Comparison of ENCODE assay signal across 16 mouse cellular contexts in the genomic region with DNA sequence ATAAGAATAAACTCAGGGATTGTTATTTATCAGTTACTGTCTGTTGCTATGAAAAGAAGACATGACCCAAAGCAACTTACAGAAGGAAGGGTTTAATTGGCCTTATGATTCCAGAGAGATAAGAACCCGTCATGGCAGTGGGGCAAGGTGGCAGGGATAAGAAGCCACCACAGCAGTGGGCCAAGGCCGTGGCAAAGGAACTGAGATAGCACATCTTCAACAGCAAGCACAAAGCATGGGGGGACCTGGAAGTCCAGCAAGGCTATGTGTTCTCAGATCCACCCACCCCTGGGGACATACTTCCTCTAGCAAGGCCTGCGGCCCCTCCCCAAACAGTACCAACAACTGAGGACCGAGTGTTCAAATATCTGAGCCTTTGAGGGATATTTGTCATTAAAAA. TPM values are rescaled to one million over a fixed set of nuclear protein-coding genes. Genes with fewer than 3 reads are reported as not detected.
DNase-seq lines count a peak whose midpoint lies in the region; ATAC-seq and TF ChIP-seq lines count a peak whose summit lies in the region.
"Had no signal": no experiment of that assay in that cellular context is flagged by ENCODE, and none has a peak within 500 bp of the region (broad histone marks: within the 10 kb centered on the region; RNA-seq: fewer than 3 reads in every experiment).

No protein-coding gene starts in this region.

- peaks cover 22% of the 10 kb centered on the region; the same call in 1 of the 2 replicates for H3K36me3 ChIP-seq in forebrain, embryonic 11.5 days (ENCODE audit: control insufficient read depth, insufficient read depth, low read length)
- H3K36me3 ChIP-seq in forebrain, embryonic 12.5 days (replicated peaks): peaks cover 48% of the 10 kb centered on the region
- H3K36me3 ChIP-seq in stomach, embryonic 15.5 days: peaks cover 42% of the 10 kb centered on the region
- peaks cover 23% of the 10 kb centered on the region for H3K36me3 ChIP-seq in stomach, postnatal 0 days (ENCODE audit: control insufficient read depth, insufficient read depth, low read length)
- peaks cover 39% of the 10 kb centered on the region for H3K36me3 ChIP-seq in liver, embryonic 11.5 days (ENCODE audit: control insufficient read depth, insufficient read depth, low read length)

- no peak overlapping the region for H3K4me3 ChIP-seq in forebrain, embryonic 11.5 days (ENCODE audit: low read depth, low read length)
- no peak overlapping the region for H3K4me3 ChIP-seq in forebrain, embryonic 12.5 days (replicated peaks)
- H3K4me3 ChIP-seq in stomach, embryonic 15.5 days (replicated peaks): no peak overlapping the region
- no peak overlapping the region for H3K4me3 ChIP-seq in stomach, postnatal 0 days (ENCODE audit: low read depth, low read length)
- H3K4me3 ChIP-seq in liver, embryonic 11.5 days (ENCODE audit: low read depth, low read length): no peak overlapping the region
- H3K4me3 ChIP-seq: forebrain, embryonic 13.5 days; gastrocnemius, adult 2 months had no signal

- H3K27ac ChIP-seq in forebrain, embryonic 11.5 days (ENCODE audit: low read depth, low read length): no peak overlapping the region
- H3K27ac ChIP-seq in forebrain, embryonic 12.5 days: no peak overlapping the region
- no peak overlapping the region for H3K27ac ChIP-seq in stomach, embryonic 15.5 days
- H3K27ac ChIP-seq in stomach, postnatal 0 days (replicated peaks): no peak overlapping the region
- H3K27ac ChIP-seq in liver, embryonic 11.5 days (ENCODE audit: low read depth, low read length): peak overlapping the region; percentile 58
- H3K27ac ChIP-seq: gastrocnemius, adult 2 months had no signal

- H3K4me1 ChIP-seq in forebrain, embryonic 11.5 days (replicated peaks; ENCODE audit: control insufficient read depth, insufficient read depth, low read length): no peaks in the 10 kb centered on the region
- 0 out of 2 replicates have a peak, but pooled peaks cover 3% of the 10 kb centered on the region for H3K4me1 ChIP-seq in forebrain, embryonic 12.5 days
- 0 out of 2 replicates have a peak, but pooled peaks cover 4% of the 10 kb centered on the region for H3K4me1 ChIP-seq in stomach, embryonic 15.5 days
- no peaks in the 10 kb centered on the region for H3K4me1 ChIP-seq in stomach, postnatal 0 days (replicated peaks; ENCODE audit: control insufficient read depth, insufficient read depth)
- peaks cover 12% of the 10 kb centered on the region for H3K4me1 ChIP-seq in liver, embryonic 11.5 days (replicated peaks; ENCODE audit: control insufficient read depth, insufficient read depth, low read length)

- no peak overlapping the region for H3K4me2 ChIP-seq in forebrain, embryonic 11.5 days (ENCODE audit: low read depth, low read length, severe bottlenecking)
- no peak overlapping the region for H3K4me2 ChIP-seq in forebrain, embryonic 12.5 days
- no peak overlapping the region for H3K4me2 ChIP-seq in stomach, embryonic 15.5 days
- no peak overlapping the region for H3K4me2 ChIP-seq in stomach, postnatal 0 days (replicated peaks; ENCODE audit: low read depth)
- H3K4me2 ChIP-seq in liver, embryonic 11.5 days: no peak overlapping the region; the same call in 1 of the 2 replicates
- H3K4me2 ChIP-seq: forebrain, embryonic 13.5 days had no signal

- no peak for TF ChIP-seq EP300 in stomach, postnatal 0 days (optimal IDR thresholded peaks at IDR 0.05)

- no peak for TF ChIP-seq CTCF in stomach, postnatal 0 days (IDR thresholded peaks at IDR 0.05; ENCODE audit: low read depth)

- no peak overlapping the region for H3K9ac ChIP-seq in forebrain, embryonic 11.5 days (ENCODE audit: low read length)
- no peak overlapping the region for H3K9ac ChIP-seq in forebrain, embryonic 12.5 days
- no peak overlapping the region for H3K9ac ChIP-seq in stomach, embryonic 15.5 days
- no peak overlapping the region for H3K9ac ChIP-seq in stomach, postnatal 0 days (ENCODE audit: low read length)
- no peak overlapping the region for H3K9ac ChIP-seq in liver, embryonic 11.5 days (ENCODE audit: low read depth, low read length)
- H3K9ac ChIP-seq: forebrain, embryonic 13.5 days had no signal

- WGBS in forebrain, embryonic 11.5 days: 85% methylated on average over 4 of the region's 4 CpGs
- 88% methylated on average over 4 of the region's 4 CpGs for WGBS in forebrain, embryonic 12.5 days
- WGBS in stomach, embryonic 15.5 days: 77% methylated on average over 4 of the region's 4 CpGs
- 72% methylated on average over 4 of the region's 4 CpGs for WGBS in stomach, postnatal 0 days
- WGBS in liver, embryonic 11.5 days: 52% methylated on average over 4 of the region's 4 CpGs

- H3K9me3 ChIP-seq in forebrain, embryonic 11.5 days (ENCODE audit: control insufficient read depth, low read length): no peaks in the 10 kb centered on the region
- H3K9me3 ChIP-seq in forebrain, embryonic 12.5 days: no peaks in the 10 kb centered on the region
- no peaks in the 10 kb centered on the region for H3K9me3 ChIP-seq in stomach, embryonic 15.5 days
- no peaks in the 10 kb centered on the region for H3K9me3 ChIP-seq in stomach, postnatal 0 days (ENCODE audit: control insufficient read depth, low read length)
- no peaks in the 10 kb centered on the region for H3K9me3 ChIP-seq in liver, embryonic 11.5 days (ENCODE audit: control insufficient read depth, low read length)
- H3K9me3 ChIP-seq: forebrain, embryonic 13.5 days had no signal

- no peak for ATAC-seq in forebrain, embryonic 11.5 days (replicated peaks; ENCODE audit: low FRiP score)
- no peak for ATAC-seq in forebrain, embryonic 12.5 days (ENCODE audit: low FRiP score)
- peak; percentile 50; the same call in 1 of the 2 replicates for ATAC-seq in stomach, embryonic 15.5 days (ENCODE audit: insufficient read depth, low FRiP score, low read depth)
- no peak for ATAC-seq in stomach, postnatal 0 days (ENCODE audit: low FRiP score, low TSS enrichment)
- peak; percentile 82 for ATAC-seq in liver, embryonic 11.5 days (replicated peaks; ENCODE audit: low FRiP score)
- ATAC-seq: forebrain, embryonic 13.5 days; inflammation-experienced regulatory T-cells, adult 6 months had no signal

- DNase-seq in forebrain, embryonic 11.5 days (ENCODE audit: low spot score): peak; percentile 46
- no peak for DNase-seq in stomach, postnatal 0 days (ENCODE audit: low spot score)
- DNase-seq in liver, embryonic 11.5 days (ENCODE audit: low spot score): no peak
- no peak for DNase-seq in layer of hippocampus, adult 11-12 months (ENCODE audit: low spot score)
- no peak for DNase-seq in right cerebral cortex, postnatal 36 days (ENCODE audit: low spot score in 2 of 2)
- DNase-seq in kidney, adult 18-20 months: no peak
- DNase-seq: adrenal gland, postnatal 10 days; cerebellum, adult 11 months; gastrocnemius, adult 2 months; heart, postnatal 4 days; left cerebral cortex, postnatal 4 days; lung, postnatal 14 days had no signal

- no peaks in the 10 kb centered on the region for H3K27me3 ChIP-seq in forebrain, embryonic 11.5 days (ENCODE audit: control insufficient read depth, insufficient read depth, low read length)
- H3K27me3 ChIP-seq in forebrain, embryonic 12.5 days: no peaks in the 10 kb centered on the region
- H3K27me3 ChIP-seq in stomach, embryonic 15.5 days (replicated peaks): no peaks in the 10 kb centered on the region
- no peaks in the 10 kb centered on the region for H3K27me3 ChIP-seq in stomach, postnatal 0 days (ENCODE audit: control insufficient read depth, insufficient read depth, low read length)
- no peaks in the 10 kb centered on the region for H3K27me3 ChIP-seq in liver, embryonic 11.5 days (replicated peaks; ENCODE audit: control insufficient read depth, insufficient read depth, low read length)
- H3K27me3 ChIP-seq: forebrain, embryonic 13.5 days had no signal

RNA-seq across cellular contexts. Expression of a gene that starts 10.6 kb away (rescaled TPM):
- polyA plus RNA-seq in forebrain, embryonic 11.5 days (2014; fragmentation: Nextera tagmentation; extraction: Ambion mirVana): 298 and 300 TPM in 2 replicates
- 291 and 295 TPM in 2 replicates for polyA plus RNA-seq in forebrain, embryonic 12.5 days (2016; fragmentation: Nextera tagmentation; extraction: Ambion mirVana)
- polyA plus RNA-seq in stomach, embryonic 15.5 days (2015; fragmentation: Nextera tagmentation; extraction: Ambion mirVana): 251 and 263 TPM in 2 replicates
- polyA plus RNA-seq in stomach, postnatal 0 days (2015; fragmentation: Nextera tagmentation; extraction: Ambion mirVana): 180 and 186 TPM in 2 replicates
- 358 and 365 TPM in 2 replicates for polyA plus RNA-seq in liver, embryonic 11.5 days (2014; fragmentation: Nextera tagmentation; extraction: Ambion mirVana)

Comparison
In these comparisons a context has a peak if more than half of its experiments do, and no peak if none do; other contexts are left out.
1. ATAC-seq: peak in stomach, embryonic 15.5 days (single experiment) and liver, embryonic 11.5 days (single experiment); none in forebrain, embryonic 11.5 days (single experiment), forebrain, embryonic 12.5 days (single experiment) and stomach, postnatal 0 days (single experiment).